Mouse (Mus musculus) lung, adult 2 months (tissue): ENCODE data around the gene Rasgrf2.

Experiments
- CTCF ChIP-seq: fragments of 200-500 bp; IDR thresholded peaks from 2 replicates; pipeline ENCODE4 v1.5.1; 2011; ENCODE audit warnings: mild to moderate bottlenecking, low read length, control low read depth; ENCODE audit not compliant: insufficient read depth
- POLR2A ChIP-seq: fragments of 200-500 bp; IDR thresholded peaks from 2 replicates; pipeline ENCODE4 v1.6.1; 2011; ENCODE audit warnings: low read depth, mild to moderate bottlenecking, control low read depth, low read length, borderline replicate concordance; ENCODE audit errors: extremely low read depth

- TF ChIP-seq CTCF (no peak), POLR2A (no peak)
Observed at GRCm38 (mm10) chr13:91996929-91997328, 134.5 kb downstream of the Rasgrf2 start.
